Mouse (Mus musculus) CH12.LX (cell line): ENCODE measurements at regions not wholly inside any gene's neighbourhood (a gene's known extent, or its start where the extent isn't known, plus 50 kb on each side); places are given as distances from the start of the nearest gene placed in this dataset.

Source experiments
- DNase-seq: peaks from one replicate; pipeline ENCODE4 v3.0.0-alpha.2; 2013; ENCODE audit errors: extremely low read depth
- H3K27ac ChIP-seq: 2 replicates; pipeline ENCODE4 v1.5.1; 2012; ENCODE audit warnings: low read depth, mild to moderate bottlenecking, control low read depth, moderate library complexity; ENCODE audit not compliant: insufficient read depth
- H3K27me3 ChIP-seq: replicated peaks from 2 replicates; pipeline ENCODE3; 2012; ENCODE audit warnings: inconsistent platforms
- H3K36me3 ChIP-seq, 2 experiments: replicated peaks in 1 of 2; 2 replicates each; pipeline versions ENCODE3 to v1.6.1; 2012; ENCODE audit warnings: inconsistent platforms in 1 of 2, low read length in 1 of 2, mild to moderate bottlenecking in 1 of 2, mixed read lengths in 1 of 2, moderate library complexity in 1 of 2; ENCODE audit not compliant: control insufficient read depth in 1 of 2, insufficient read depth in 1 of 2
- H3K4me1 ChIP-seq, 2 experiments: 2 replicates each; pipeline ENCODE4 v1.6.1; 2012; ENCODE audit warnings: inconsistent platforms in 1 of 2, moderate library complexity in 1 of 2; ENCODE audit not compliant: insufficient read depth in 2 of 2, control insufficient read depth in 1 of 2
- H3K4me2 ChIP-seq: 2 replicates; pipeline ENCODE4 v1.6.1; 2012; ENCODE audit warnings: low read depth, mild to moderate bottlenecking, control low read depth; ENCODE audit not compliant: poor library complexity, insufficient read depth, severe bottlenecking
- H3K4me3 ChIP-seq, 3 experiments: fragments of 150-350 bp in 1 of 3; sonication (generic) in 1 of 3; replicated peaks in 1 of 3; 2 replicates each; pipeline versions ENCODE3 to v1.5.1; 2011 to 2012; ENCODE audit warnings: low read depth in 2 of 3, low read length in 2 of 3, mild to moderate bottlenecking in 2 of 3, moderate library complexity in 2 of 3, control low read depth in 1 of 3, improper control_type of control experiment in 1 of 3, inconsistent platforms in 1 of 3, mixed read lengths in 1 of 3; ENCODE audit not compliant: poor library complexity in 1 of 3
- H3K79me2 ChIP-seq: replicated peaks from 2 replicates; pipeline ENCODE4 v1.6.1; 2012; ENCODE audit warnings: mild to moderate bottlenecking, moderate library complexity; ENCODE audit not compliant: control insufficient read depth, poor library complexity, insufficient read depth, severe bottlenecking; ENCODE audit errors: extremely low read depth
- H3K9ac ChIP-seq: 2 replicates; pipeline ENCODE4 v1.6.1; 2012; ENCODE audit warnings: low read depth, mild to moderate bottlenecking, control low read depth, moderate library complexity; ENCODE audit not compliant: insufficient read depth
- H3K9me3 ChIP-seq: replicated peaks from 2 replicates; pipeline ENCODE3; 2012; ENCODE audit warnings: low read length, inconsistent platforms, mixed read lengths
- BHLHE40 ChIP-seq: IDR thresholded peaks from 2 replicates; pipeline ENCODE4 v1.6.1; 2011; ENCODE audit warnings: mild to moderate bottlenecking, low read depth, low read length, improper control_type of control experiment
- CTCF ChIP-seq, 2 experiments: IDR thresholded peaks in 1 of 2; conservative IDR thresholded peaks in 1 of 2; 2 replicates each; pipeline ENCODE4 v1.5.1; 2011 to 2012; ENCODE audit warnings: low read depth in 2 of 2, low read length in 2 of 2, improper control_type of control experiment in 1 of 2, inconsistent platforms in 1 of 2, mild to moderate bottlenecking in 1 of 2, moderate library complexity in 1 of 2
- E2F4 ChIP-seq: IDR thresholded peaks from 2 replicates; pipeline ENCODE4 v1.6.1; 2011; ENCODE audit warnings: low read depth, low read length, improper control_type of control experiment; ENCODE audit not compliant: insufficient replicate concordance
- ELF1 ChIP-seq: IDR thresholded peaks from 2 replicates; pipeline ENCODE4 v1.6.1; 2014; ENCODE audit warnings: low read depth, mild to moderate bottlenecking, inconsistent platforms, low read length, improper control_type of control experiment
- GABPA ChIP-seq: IDR thresholded peaks from 2 replicates; pipeline ENCODE4 v1.6.1; 2012; ENCODE audit warnings: low read depth, low read length, improper control_type of control experiment, inconsistent platforms; ENCODE audit not compliant: insufficient replicate concordance
- HCFC1 ChIP-seq: IDR thresholded peaks from 2 replicates; pipeline ENCODE4 v1.6.1; 2012; ENCODE audit warnings: low read depth, mild to moderate bottlenecking, inconsistent platforms, low read length, improper control_type of control experiment
- IRF4 ChIP-seq: IDR thresholded peaks from 2 replicates; pipeline ENCODE4 v1.6.1; 2014; ENCODE audit warnings: low read depth, mild to moderate bottlenecking, inconsistent platforms, low read length, improper control_type of control experiment
- MAX ChIP-seq: IDR thresholded peaks from 2 replicates; pipeline ENCODE4 v1.6.1; 2011; ENCODE audit warnings: low read length, improper control_type of control experiment
- MXI1 ChIP-seq: IDR thresholded peaks from 2 replicates; pipeline ENCODE4 v1.6.1; 2011; ENCODE audit warnings: mild to moderate bottlenecking, low read depth, low read length, improper control_type of control experiment
- NELFE ChIP-seq: IDR thresholded peaks from 2 replicates; pipeline ENCODE4 v1.6.1; 2011; ENCODE audit warnings: low read depth, low read length, improper control_type of control experiment
- NRF1 ChIP-seq: IDR thresholded peaks from 2 replicates; pipeline ENCODE4 v1.6.1; 2014; ENCODE audit warnings: low read depth, mild to moderate bottlenecking, inconsistent platforms, low read length, improper control_type of control experiment, moderate library complexity
- POLR2AphosphoS2 ChIP-seq: IDR thresholded peaks from 2 replicates; pipeline ENCODE4 v1.6.1; 2011; ENCODE audit warnings: low read depth, low read length, improper control_type of control experiment
- RCOR1 ChIP-seq: conservative IDR thresholded peaks from 2 replicates; pipeline ENCODE4 v1.6.1; 2012; ENCODE audit warnings: low read depth, mild to moderate bottlenecking, inconsistent platforms, low read length, improper control_type of control experiment
- SMC3 ChIP-seq: IDR thresholded peaks from 2 replicates; pipeline ENCODE4 v1.6.1; 2011; ENCODE audit warnings: low read depth, low read length, improper control_type of control experiment
- TBP ChIP-seq: conservative IDR thresholded peaks from 2 replicates; pipeline ENCODE4 v1.6.1; 2011; ENCODE audit warnings: low read depth, low read length, improper control_type of control experiment
- TCF12 ChIP-seq: IDR thresholded peaks from 2 replicates; pipeline ENCODE4 v1.6.1; 2014; ENCODE audit warnings: low read depth, mild to moderate bottlenecking, inconsistent platforms, low read length, improper control_type of control experiment
- dilution Hi-C: fragments of 300-500 bp; cut with MboI; formaldehyde crosslinking; loops from 2 replicates; pipeline ENCODE4 v1.14.3; 2020; ENCODE audit warnings: low sequenced_read_pairs; ENCODE audit not compliant: extremely low pct_unique_long_range_greater_than_20kb, extremely low pct_ligation_motif_present
- in situ Hi-C: fragments of 300-500 bp; cut with MboI; formaldehyde crosslinking; loops from 3 replicates; pipeline ENCODE4 v1.14.3; 2019; ENCODE audit warnings: low sequenced_read_pairs, low pct_ligation_motif_present, low pct_unique_long_range_greater_than_20kb, mixed read lengths

- no peaks in the 10 kb centered on the region for H3K79me2 ChIP-seq
- TF ChIP-seq ELF1, result no peak
- TF ChIP-seq MAX, result no peak
- H3K27me3 ChIP-seq, result peaks cover 12% of the 10 kb centered on the region
- no peak overlapping the region for H3K4me2 ChIP-seq
- dilution Hi-C loops, result no loop called here
- H3K9ac ChIP-seq, result no peak overlapping the region
- DNase-seq, result no peak
- in situ Hi-C loops, result no loop called here
- H3K4me1 ChIP-seq, result no peaks in the 10 kb centered on the region
- no peak overlapping the region for H3K27ac ChIP-seq
- no peak overlapping the region for H3K4me3 ChIP-seq
- no peaks in the 10 kb centered on the region for H3K9me3 ChIP-seq
- H3K36me3 ChIP-seq, result no peaks in the 10 kb centered on the region
Measured at GRCm38 (mm10) chr14:24827381-24828031, 340.6 kb downstream of the Rps24 start.

- H3K9ac ChIP-seq, result no peak overlapping the region
- peaks cover 5% of the 10 kb centered on the region for H3K27me3 ChIP-seq
- dilution Hi-C loops, result no loop called here
- H3K27ac ChIP-seq, result no peak overlapping the region
- H3K4me1 ChIP-seq, result no peaks in the 10 kb centered on the region
- H3K9me3 ChIP-seq, result no peaks in the 10 kb centered on the region
- H3K4me2 ChIP-seq, result no peak overlapping the region
- TF ChIP-seq TCF12 (no peak), POLR2AphosphoS2 (no peak), E2F4 (no peak), SMC3 (no peak), BHLHE40 (no peak), IRF4 (no peak), MXI1 (no peak), HCFC1 (no peak), GABPA (no peak), CTCF (conservative IDR thresholded peaks at IDR 0.05 in 1 of 2, IDR thresholded peaks at IDR 0.05 in 1 of 2; ENCODE audit: low read depth in 2 of 2, low read length in 2 of 2) (no peak; a peak in 1 of 4 replicates), NELFE (no peak), NRF1 (no peak)
- TF ChIP-seq, all 38 proteins: peak for 0
- in situ Hi-C loops, result no loop called here
- DNase-seq, result no peak
- Histone ChIP-seq H3K36me3 (no peaks in the 10 kb centered on the region), H3K79me2 (no peaks in the 10 kb centered on the region), H3K4me3 (no peak overlapping the region)
Measured at GRCm38 (mm10) chr14:24829001-24829400, 342.1 kb downstream of the Rps24 start.

GRCm38 (mm10) chr14:24833211-24833610, 346.3 kb downstream of the Rps24 start:
- dilution Hi-C loops, result no loop called here
- in situ Hi-C loops, result no loop called here
- Histone ChIP-seq H3K9me3 (no peaks in the 10 kb centered on the region), H3K36me3 (no peaks in the 10 kb centered on the region), H3K4me3 (no peak overlapping the region), H3K9ac (no peak overlapping the region), H3K79me2 (no peaks in the 10 kb centered on the region), H3K27ac (no peak overlapping the region), H3K27me3 (peaks cover 3% of the 10 kb centered on the region), H3K4me2 (no peak overlapping the region), H3K4me1 (no peaks in the 10 kb centered on the region)
- no peak for DNase-seq
- TF ChIP-seq TBP, result no peak
- no peak for TF ChIP-seq SMC3
- no peak for TF ChIP-seq RCOR1
